Mouse (Mus musculus) heart, embryonic 13.5 days (tissue): ENCODE measurements around the gene Tcte3. TPM values are rescaled to one million over a fixed set of nuclear protein-coding genes. Genes with fewer than 3 reads are reported as not detected.
A peak's percentile ranks its signal among the peaks of the same experiment; 100 is the strongest.
"Not testable (repeated sequence)": the region's sequence is repeated elsewhere in the genome, so short reads cannot be mapped to it uniquely, and the experiment has no call there.

ENCODE experiments used
- ATAC-seq: fragments of 200-750 bp; cut with Nextera tagmentation; 2 replicates; pipeline ENCODE4 v1.8.0; 2017; ENCODE audit warnings: moderate TSS enrichment; ENCODE audit not compliant: insufficient number of reproducible peaks, low FRiP score, low TSS enrichment; ENCODE audit errors: extremely low read depth
- H3K27ac ChIP-seq: fragments of 300-500 bp; sonication (generic); replicated peaks from 2 replicates; pipeline ENCODE4 v1.5.1; 2015; ENCODE audit warnings: moderate library complexity, mild to moderate bottlenecking, inconsistent platforms
- H3K27me3 ChIP-seq: fragments of 300-500 bp; sonication (generic); replicated peaks from 2 replicates; pipeline ENCODE4 v1.6.1; 2015; ENCODE audit warnings: mild to moderate bottlenecking, inconsistent platforms
- H3K36me3 ChIP-seq: fragments of 300-500 bp; sonication (generic); 2 replicates; pipeline ENCODE4 v1.6.1; 2015; ENCODE audit warnings: mild to moderate bottlenecking, inconsistent platforms
- H3K4me1 ChIP-seq: fragments of 300-500 bp; sonication (generic); 2 replicates; pipeline ENCODE4 v1.6.1; 2015; ENCODE audit warnings: inconsistent platforms
- H3K4me2 ChIP-seq: fragments of 300-500 bp; sonication (generic); 2 replicates; pipeline ENCODE4 v1.6.1; 2015; ENCODE audit warnings: inconsistent platforms, mild to moderate bottlenecking, moderate library complexity
- H3K4me3 ChIP-seq: fragments of 300-500 bp; sonication (generic); 2 replicates; pipeline ENCODE4 v1.5.1; 2015; ENCODE audit warnings: moderate library complexity, mild to moderate bottlenecking, inconsistent platforms
- H3K9ac ChIP-seq: fragments of 300-500 bp; sonication (generic); 2 replicates; pipeline ENCODE4 v1.6.1; 2015; ENCODE audit warnings: inconsistent platforms, mild to moderate bottlenecking, moderate library complexity
- H3K9me3 ChIP-seq: fragments of 300-500 bp; sonication (generic); 2 replicates; pipeline ENCODE4 v1.6.1; 2016; ENCODE audit warnings: inconsistent platforms
- WGBS: fragments of 180-500 bp; shearing (Covaris S2); methylation state at CpG from one replicate; pipeline ENCODE4 v1.1.7; 2015; ENCODE audit warnings: mixed read lengths; 5-methylcytosine and 5-hydroxymethylcytosine counted together
- polyA plus RNA-seq: library from polyadenylated mRNA; unstranded; fragments of >200 nt; fragmentation: Nextera tagmentation; extraction: Ambion mirVana; gene quantifications from 2 replicates; pipeline ENCODE4 v1.2.1, GENCODE M21; 2015

Gene Tcte3
- polyA plus RNA-seq, 1 experiment from 2014 or later = 0.62 TPM

DNA sequence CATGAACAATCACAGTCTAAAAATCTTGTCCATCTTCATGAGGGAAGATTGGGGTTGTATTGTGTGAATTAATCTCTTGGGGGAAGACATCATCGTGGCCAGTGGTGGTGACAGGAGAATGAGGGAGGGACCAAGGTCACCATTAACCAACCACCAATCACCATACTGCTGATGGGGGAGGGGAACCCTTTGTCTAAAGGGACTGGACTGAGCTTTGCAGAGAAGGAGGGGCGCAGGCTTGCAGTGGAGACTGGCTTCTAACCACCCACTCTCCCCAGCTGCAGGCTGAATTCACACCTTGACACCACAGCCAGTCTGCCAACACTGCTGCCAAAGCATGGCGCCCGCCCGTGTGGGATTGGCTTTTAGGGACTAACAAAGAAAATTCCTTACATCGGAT lies 24.8 kb upstream of the Tcte3 start:
- ATAC-seq = no peak

DNA sequence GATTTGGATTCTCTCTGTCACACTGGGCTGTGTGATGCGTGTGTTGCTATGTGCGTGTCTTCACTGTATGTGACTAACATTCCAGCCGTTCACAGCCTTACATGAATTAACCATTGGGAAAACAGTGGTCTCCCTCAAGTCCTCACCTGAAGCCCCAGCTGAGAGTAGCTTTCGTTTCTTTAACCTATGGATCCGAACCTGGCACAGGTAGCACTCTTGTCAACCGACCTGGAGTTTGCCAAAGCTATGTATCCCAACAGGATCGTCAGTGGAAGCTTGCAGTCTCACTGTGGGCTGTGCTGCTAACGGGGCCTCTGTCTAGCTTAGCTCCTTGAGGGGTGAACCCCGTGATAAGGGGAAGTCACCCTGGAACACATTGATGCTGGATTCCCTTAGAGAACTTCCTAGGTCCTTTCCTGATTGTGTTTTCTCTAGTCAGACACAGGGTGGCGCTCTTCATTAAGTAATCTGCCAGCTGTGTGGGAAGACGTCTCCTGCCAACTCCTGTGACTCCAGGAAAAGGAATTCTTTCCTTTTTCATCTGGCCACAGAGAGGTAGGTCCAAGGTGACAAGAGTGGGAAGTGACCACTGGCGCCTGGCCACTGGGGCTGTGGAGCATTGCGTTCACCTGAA lies 24.2 kb upstream of the Tcte3 start:
- 43% methylated on average over 13 of the region's 13 CpGs for WGBS
- Histone ChIP-seq H3K4me3 (no peak overlapping the region), H3K9ac (no peak overlapping the region), H3K4me2 (peak overlapping the region; percentile 44), H3K27ac (no peak overlapping the region), H3K27me3 (peaks cover 49% of the 10 kb centered on the region), H3K36me3 (peaks cover 36% of the 10 kb centered on the region), H3K4me1 (peaks cover 44% of the 10 kb centered on the region), H3K9me3 (no peaks in the 10 kb centered on the region)
- no peak for ATAC-seq

More for the DNA sequence above, 24.8 kb upstream of the Tcte3 start:
- Histone ChIP-seq H3K4me1 (peaks cover 39% of the 10 kb centered on the region), H3K4me2 (peak overlapping the region; percentile 44), H3K27me3 (peaks cover 44% of the 10 kb centered on the region), H3K9ac (no peak overlapping the region), H3K9me3 (no peaks in the 10 kb centered on the region), H3K4me3 (no peak overlapping the region), H3K27ac (no peak overlapping the region), H3K36me3 (peaks cover 31% of the 10 kb centered on the region)
- 52% methylated on average over 6 of the region's 6 CpGs for WGBS

DNA sequence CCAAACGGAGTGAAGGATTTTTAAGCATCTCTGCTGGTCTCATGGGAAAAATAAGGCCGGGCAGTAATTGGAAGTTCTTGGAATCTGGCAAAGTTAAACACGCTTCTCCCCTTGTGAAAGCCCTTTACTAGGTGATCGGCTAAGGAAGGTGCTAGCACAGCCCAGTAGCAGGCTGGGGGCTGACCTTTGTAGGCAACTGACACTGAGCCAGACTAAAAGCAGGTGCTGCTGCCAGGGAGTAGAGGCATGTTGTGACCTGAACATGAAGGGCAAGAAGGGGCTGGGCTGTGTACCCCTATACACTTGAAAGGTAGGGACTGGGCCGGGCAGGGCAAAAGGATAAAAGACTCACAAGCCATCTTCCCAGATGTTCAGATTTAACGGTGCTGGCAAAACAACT lies 19.1 kb upstream of the Tcte3 start:
- Histone ChIP-seq H3K27me3 (peaks cover 67% of the 10 kb centered on the region), H3K27ac (no peak overlapping the region), H3K36me3 (peaks cover 59% of the 10 kb centered on the region), H3K4me2 (no peak overlapping the region), H3K9me3 (no peaks in the 10 kb centered on the region), H3K4me1 (peaks cover 41% of the 10 kb centered on the region), H3K4me3 (no peak overlapping the region), H3K9ac (no peak overlapping the region)
- ATAC-seq = no peak
- WGBS = 85% methylated on average over 6 of the region's 6 CpGs

DNA sequence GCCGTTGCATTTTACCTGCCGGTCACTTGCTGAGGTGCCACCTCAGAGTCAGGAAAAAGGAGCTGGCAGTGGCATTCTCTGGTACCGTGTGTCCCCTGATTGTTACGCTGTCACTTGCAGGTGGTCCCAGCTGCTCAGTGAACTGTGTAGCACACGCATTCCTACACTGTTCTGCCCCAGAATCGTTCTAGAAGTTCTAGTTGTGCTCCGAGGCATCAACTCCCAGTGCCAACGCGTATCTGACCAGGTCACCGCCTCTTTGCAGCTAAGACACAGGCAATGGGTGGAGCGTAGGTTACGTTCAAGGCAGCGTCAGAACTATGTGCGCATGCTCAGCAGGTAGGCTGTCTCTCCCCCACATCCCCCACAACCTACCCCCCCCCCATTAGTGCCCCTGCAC lies 18.4 kb upstream of the Tcte3 start:
- Histone ChIP-seq H3K4me3 (no peak overlapping the region), H3K9me3 (no peaks in the 10 kb centered on the region), H3K36me3 (peaks cover 65% of the 10 kb centered on the region), H3K27me3 (peaks cover 64% of the 10 kb centered on the region), H3K4me1 (peaks cover 41% of the 10 kb centered on the region), H3K4me2 (no peak overlapping the region), H3K27ac (peak overlapping the region; percentile 87), H3K9ac (0 out of 2 replicates have a peak overlapping the region, but pooled peaks have one; percentile 13)
- ATAC-seq = no peak
- WGBS = 93% methylated on average over 14 of the region's 14 CpGs

DNA sequence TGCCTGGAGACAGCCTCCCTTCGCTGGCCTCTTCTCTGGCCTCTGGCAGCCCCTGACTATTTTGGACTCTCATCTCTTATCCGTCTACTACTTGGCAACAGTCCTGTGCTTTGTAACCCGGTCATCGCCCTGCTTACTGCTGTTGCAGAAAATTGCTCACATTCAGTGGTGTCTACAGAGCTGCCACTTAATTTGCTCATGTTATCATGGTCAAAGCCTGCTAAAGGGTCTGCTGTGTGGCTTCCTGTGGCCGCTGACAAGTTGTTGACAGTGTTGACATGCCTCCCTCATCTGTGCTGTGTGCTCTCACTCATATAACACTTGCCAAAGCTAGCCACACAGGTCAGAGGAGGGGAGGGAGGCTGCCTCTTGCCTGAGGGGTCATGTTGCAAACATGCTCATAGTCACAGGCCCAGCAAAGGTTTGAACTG lies 16.9 kb upstream of the Tcte3 start:
- Histone ChIP-seq H3K27ac (peak overlapping the region; percentile 87), H3K36me3 (peaks cover 54% of the 10 kb centered on the region), H3K4me2 (peak overlapping the region; percentile 42), H3K9ac (no peak overlapping the region), H3K4me1 (peaks cover 41% of the 10 kb centered on the region), H3K9me3 (no peaks in the 10 kb centered on the region), H3K27me3 (peaks cover 50% of the 10 kb centered on the region), H3K4me3 (no peak overlapping the region)
- peak; percentile 81; the same call in 1 of the 2 replicates for ATAC-seq
- WGBS = 27% methylated on average over 5 of the region's 5 CpGs

DNA sequence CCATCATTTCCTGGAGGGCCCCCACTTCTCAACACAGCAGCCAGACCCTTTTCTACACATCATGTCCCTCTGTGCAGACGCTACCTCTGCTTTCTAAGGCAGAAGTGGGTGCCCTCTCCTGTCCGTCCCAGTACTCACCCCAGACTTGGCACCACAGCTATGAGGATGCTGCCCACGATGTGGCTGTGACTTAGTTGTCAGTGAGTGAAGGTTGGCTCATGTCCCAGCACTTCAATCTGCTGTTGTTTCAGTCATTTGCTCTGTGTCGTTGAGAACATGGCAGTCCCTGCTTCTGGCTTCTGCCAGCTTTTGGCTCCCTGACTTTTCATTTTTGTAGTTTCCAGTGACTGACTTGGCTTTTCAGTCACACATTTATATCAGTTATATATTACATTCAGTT lies 14.6 kb upstream of the Tcte3 start:
- H3K36me3 ChIP-seq = peaks cover 33% of the 10 kb centered on the region
- H3K4me2 ChIP-seq = no peak overlapping the region
- peaks cover 27% of the 10 kb centered on the region for H3K27me3 ChIP-seq
- H3K27ac ChIP-seq = no peak overlapping the region
- no peak overlapping the region for H3K4me3 ChIP-seq
- no peaks in the 10 kb centered on the region for H3K9me3 ChIP-seq
- WGBS = 54% methylated on average over 4 of the region's 4 CpGs
- H3K9ac ChIP-seq = no peak overlapping the region
- ATAC-seq = no peak
- peaks cover 36% of the 10 kb centered on the region for H3K4me1 ChIP-seq

DNA sequence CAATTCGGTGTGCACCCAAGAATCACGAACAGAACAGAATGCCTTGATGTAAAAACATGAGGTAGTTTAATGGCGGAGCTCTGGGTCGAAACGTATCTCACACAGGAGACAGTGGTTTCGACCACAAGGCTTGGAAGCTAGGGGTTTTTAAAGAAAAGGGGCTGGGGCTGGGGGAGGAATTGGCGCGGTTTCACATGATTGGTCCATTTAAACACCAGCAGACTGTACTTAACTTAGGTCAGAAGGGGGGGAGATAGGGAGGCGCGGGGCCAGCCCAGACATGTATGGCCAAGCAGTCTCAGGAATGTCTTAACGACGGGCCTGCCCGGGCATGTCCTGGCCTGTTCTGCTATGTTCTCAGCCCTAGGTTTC lies 12.5 kb upstream of the Tcte3 start:
- H3K4me3 ChIP-seq, H3K9me3 ChIP-seq, H3K9ac ChIP-seq, H3K4me2 ChIP-seq, H3K27ac ChIP-seq, ATAC-seq: not testable (repeated sequence)
- Histone ChIP-seq H3K27me3 (peaks cover 17% of the 10 kb centered on the region), H3K36me3 (peaks cover 21% of the 10 kb centered on the region), H3K4me1 (peaks cover 23% of the 10 kb centered on the region)
- WGBS = 90% methylated on average over 12 of the region's 13 CpGs

DNA sequence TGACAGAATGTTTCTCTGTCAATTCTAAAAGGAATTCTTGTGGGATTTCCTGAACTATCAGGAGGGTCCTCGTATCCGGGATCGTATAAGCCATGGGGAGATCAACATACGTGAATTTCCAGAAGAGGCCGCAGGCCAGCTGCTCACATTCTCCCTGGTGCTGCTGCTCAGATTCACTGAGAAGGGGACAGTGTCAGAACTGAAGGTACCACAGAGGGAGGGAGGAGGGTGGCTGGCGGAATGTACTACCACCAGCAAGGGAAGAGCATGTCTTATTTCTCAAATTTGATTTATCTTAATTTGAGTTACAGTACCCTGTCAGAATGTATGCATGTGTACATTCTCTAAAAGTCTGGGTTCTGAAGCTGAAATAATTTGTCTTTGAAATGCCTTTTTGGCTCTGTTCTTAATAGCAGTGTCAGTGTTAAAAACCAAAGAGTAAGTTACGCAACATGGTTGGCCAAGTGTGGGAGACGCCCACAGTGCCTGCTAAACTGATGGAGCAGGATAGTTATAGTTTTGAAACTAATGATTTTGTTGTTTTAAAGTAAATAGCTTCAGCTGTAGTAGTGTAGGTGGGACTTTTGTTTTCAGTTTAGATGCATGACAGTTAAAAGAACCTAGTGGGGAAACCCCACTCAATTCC lies 12.0 kb upstream of the Tcte3 start:
- 89% methylated on average over 5 of the region's 8 CpGs for WGBS
- H3K9ac ChIP-seq, H3K27ac ChIP-seq, ATAC-seq, H3K4me2 ChIP-seq, H3K4me3 ChIP-seq, H3K9me3 ChIP-seq: not testable (repeated sequence)
- H3K4me1 ChIP-seq = peaks cover 19% of the 10 kb centered on the region
- peaks cover 17% of the 10 kb centered on the region for H3K27me3 ChIP-seq
- H3K36me3 ChIP-seq = peaks cover 21% of the 10 kb centered on the region

DNA sequence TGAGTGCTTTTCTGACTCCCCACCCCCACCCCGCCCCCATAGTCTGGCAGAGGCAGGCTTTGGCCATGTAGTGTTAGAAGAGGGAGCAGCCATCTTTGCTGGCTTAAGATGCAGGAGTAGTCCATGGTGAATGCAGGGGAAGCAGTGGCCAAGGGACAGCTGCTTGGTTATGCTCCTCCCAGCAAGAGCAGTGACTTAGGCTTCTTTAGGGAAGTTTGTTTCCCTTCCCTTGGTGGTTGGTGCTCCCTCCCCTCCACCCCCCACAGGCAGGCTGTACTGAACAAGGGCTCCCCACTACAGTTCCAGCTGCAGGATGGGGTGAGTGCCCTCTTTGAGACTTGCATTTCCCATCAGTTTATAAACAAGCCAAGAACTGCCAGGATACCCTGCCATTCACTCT lies 11.5 kb upstream of the Tcte3 start:
- Histone ChIP-seq H3K36me3 (peaks cover 20% of the 10 kb centered on the region), H3K27me3 (peaks cover 17% of the 10 kb centered on the region), H3K4me1 (peaks cover 14% of the 10 kb centered on the region)
- not testable (repeated sequence) for H3K4me3 ChIP-seq, H3K9me3 ChIP-seq, H3K9ac ChIP-seq, H3K4me2 ChIP-seq, ATAC-seq, H3K27ac ChIP-seq
- WGBS = 60% methylated on average over 1 of the region's 1 CpGs

DNA sequence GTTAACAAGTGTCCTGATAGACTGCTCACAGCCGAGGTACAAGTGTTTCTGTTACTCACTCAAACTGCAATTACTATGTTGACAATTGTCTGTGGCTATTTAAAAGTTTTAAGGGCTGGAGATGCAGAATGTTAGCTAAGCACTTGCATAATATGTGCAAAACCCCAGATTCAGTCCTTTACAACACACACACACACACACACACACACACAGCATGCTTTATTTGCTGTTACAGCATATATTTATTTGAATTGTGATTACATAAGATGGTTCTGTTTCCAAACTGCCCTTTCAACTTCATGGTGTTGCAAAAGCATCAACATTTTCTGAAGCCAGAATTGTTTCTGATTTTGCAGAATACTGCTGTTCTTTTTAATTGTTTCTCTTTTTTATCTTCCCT lies 9.1 kb upstream of the Tcte3 start:
- not testable (repeated sequence) for H3K36me3 ChIP-seq, H3K9me3 ChIP-seq, H3K4me1 ChIP-seq, H3K27me3 ChIP-seq, H3K27ac ChIP-seq, H3K4me3 ChIP-seq, H3K4me2 ChIP-seq, H3K9ac ChIP-seq, ATAC-seq
- WGBS = no CpG with 5 or more reads among the region's 1 CpGs

DNA sequence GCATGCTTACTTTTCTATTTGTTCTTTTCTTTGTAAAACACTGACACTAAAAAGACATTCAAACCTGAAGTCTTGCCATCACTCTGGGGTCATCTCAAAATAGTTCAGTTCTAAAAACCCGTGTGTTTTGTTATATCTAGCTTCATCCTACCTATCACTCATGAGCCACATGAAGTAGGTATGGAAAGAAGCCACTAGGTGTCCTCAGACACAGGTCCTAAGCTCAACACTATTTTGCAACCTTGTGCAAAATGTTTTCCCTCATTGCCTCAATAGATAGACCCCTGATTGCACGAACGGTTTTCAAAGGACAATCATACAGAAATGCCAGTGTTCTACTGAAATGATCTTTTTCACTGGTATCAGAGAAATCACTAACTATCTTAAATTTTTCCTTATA lies 833 bp downstream of the Tcte3 start:
- ATAC-seq, H3K9ac ChIP-seq, H3K4me3 ChIP-seq, H3K27me3 ChIP-seq, H3K4me1 ChIP-seq, H3K4me2 ChIP-seq, H3K36me3 ChIP-seq, H3K9me3 ChIP-seq, H3K27ac ChIP-seq: not testable (repeated sequence)
- WGBS = no CpG with 5 or more reads among the region's 3 CpGs

DNA sequence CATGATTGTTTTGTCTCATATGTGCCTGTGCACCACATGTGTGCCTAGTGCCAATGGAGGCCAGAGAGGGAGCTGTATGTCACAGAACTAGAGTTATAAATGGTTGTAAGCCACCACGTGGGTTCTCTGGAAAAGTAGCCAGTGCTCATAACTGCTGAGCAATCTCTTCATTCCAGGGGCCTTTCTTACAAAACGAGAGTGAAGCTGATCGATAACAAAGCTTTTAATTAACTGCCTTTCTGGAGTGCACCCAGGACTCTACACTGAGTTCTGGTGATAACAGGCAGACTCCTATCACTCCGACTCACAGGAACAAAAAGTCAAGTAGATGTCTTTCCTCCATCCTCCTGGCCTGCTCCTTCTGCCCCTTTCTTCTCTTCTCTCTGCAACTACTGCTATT lies 9.9 kb downstream of the Tcte3 start:
- H3K9ac ChIP-seq, H3K27me3 ChIP-seq, ATAC-seq, H3K27ac ChIP-seq, H3K4me1 ChIP-seq, H3K4me3 ChIP-seq, H3K36me3 ChIP-seq, H3K9me3 ChIP-seq, H3K4me2 ChIP-seq: not testable (repeated sequence)
- WGBS = no CpG with 5 or more reads among the region's 4 CpGs
